Mouse (Mus musculus): ENCODE data around the gene Asap2. TPM values are rescaled to one million over a fixed set of nuclear protein-coding genes. Genes with fewer than 3 reads are reported as not detected.

Asap2 gene
- polyA plus RNA-seq, 1 experiment from 2014 or later, result 18.7 TPM

DNA sequence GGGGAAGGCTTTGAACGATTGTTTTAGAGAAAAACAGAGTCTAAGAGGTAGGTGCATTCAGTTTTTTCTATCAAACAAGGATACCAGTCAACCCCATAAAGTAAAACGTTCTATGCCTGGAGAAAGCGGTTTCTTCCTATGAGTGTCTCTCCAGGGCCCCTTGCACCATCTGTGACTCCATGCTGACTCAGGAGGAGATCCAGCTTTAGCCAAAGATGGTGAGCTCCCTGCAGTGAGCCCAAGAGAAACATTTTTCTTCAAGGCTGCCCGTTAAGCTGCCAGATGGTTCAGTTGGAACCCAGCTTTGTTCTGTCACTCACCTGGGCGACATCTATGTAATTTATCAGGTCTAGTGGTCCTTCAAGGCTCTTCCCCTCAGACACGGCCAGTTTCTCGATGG, 284.2 kb downstream of the Asap2 start:
- no peak for DNase-seq (ENCODE audit: low spot score)
- H3K27ac ChIP-seq, result no peak overlapping the region
- H3K4me3 ChIP-seq, result no peak overlapping the region
- H3K9me3 ChIP-seq (replicated peaks), result no peaks in the 10 kb centered on the region
- peaks cover 56% of the 10 kb centered on the region for H3K36me3 ChIP-seq
- H3K27me3 ChIP-seq (ENCODE audit: low read depth, poor library complexity, severe bottlenecking), result no peaks in the 10 kb centered on the region
- H3K4me1 ChIP-seq, result no peaks in the 10 kb centered on the region
- 87% methylated on average over 7 of the region's 7 CpGs for WGBS

GRCm38 (mm10) chr12:21277352-21277864, 287.1 kb downstream of the Asap2 start:
- Histone ChIP-seq H3K27me3 (ENCODE audit: low read depth, poor library complexity, severe bottlenecking) (no peaks in the 10 kb centered on the region), H3K9me3 (replicated peaks) (no peaks in the 10 kb centered on the region), H3K36me3 (peaks cover 26% of the 10 kb centered on the region), H3K27ac (no peak overlapping the region), H3K4me1 (no peaks in the 10 kb centered on the region), H3K4me3 (no peak overlapping the region)
- no peak for DNase-seq (ENCODE audit: low spot score)
- WGBS, result 79% methylated on average over 1 of the region's 1 CpGs

- 56% methylated on average over 11 of the region's 11 CpGs for WGBS
- peak within 1 kb of the TSS; percentile 93 for H3K27ac ChIP-seq
- peaks cover 18% of the 10 kb centered on the region for H3K4me1 ChIP-seq
- no peaks in the 10 kb centered on the region for H3K27me3 ChIP-seq (ENCODE audit: low read depth, poor library complexity, severe bottlenecking)
- peak within 1 kb of the TSS; percentile 86 for H3K4me3 ChIP-seq
- no peaks in the 10 kb centered on the region for H3K9me3 ChIP-seq (replicated peaks)
- H3K36me3 ChIP-seq, result peaks cover 18% of the 10 kb centered on the region
- DNase-seq (ENCODE audit: low spot score), result no peak
These were observed 294.6 kb downstream of the Asap2 start, which contains the start of gene Cpsf3 for GRCm38 (mm10) chr12:21284761-21285441. Cpsf3 (plus strand) TSS chr12:21285391.

DNA sequence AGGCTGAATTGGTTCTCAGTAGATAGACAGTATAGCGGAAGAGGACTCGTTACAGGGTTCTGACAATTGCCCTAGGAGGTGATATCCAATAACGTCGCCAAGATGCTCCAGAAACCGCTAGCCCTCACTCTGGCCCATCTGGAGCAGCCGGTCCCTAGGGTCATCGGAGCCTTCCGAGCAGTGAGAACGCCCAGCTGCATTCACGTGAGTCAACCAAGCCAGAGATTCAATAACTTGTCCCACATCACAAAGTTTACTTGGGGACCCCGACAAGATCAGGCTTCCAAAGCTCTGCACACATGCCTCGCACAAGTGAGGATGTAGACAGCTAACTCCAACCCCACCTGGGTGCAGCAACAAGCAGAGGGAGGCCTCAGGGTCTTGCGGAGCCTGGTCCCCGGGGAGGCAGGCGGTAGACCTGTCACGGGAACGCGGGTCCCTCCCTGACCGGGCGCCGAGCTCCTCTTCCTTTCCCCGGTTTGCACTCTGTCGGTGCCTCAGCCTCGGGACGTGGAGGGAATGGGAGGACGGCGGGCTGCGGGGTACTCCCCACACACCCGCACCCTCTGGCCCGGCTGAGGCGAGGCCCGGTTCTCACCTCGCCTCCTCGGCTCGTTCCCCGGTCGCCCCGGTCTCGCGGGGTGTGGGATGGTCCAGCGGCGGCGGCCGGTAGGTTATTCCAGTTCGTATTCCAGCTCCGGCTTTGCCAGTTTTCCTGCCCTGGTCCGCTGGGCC, 295.4 kb downstream of the Asap2 start:
- Histone ChIP-seq H3K4me3 (peak overlapping the region; percentile 86), H3K4me1 (peaks cover 18% of the 10 kb centered on the region), H3K27ac (peak overlapping the region; percentile 93), H3K36me3 (peaks cover 25% of the 10 kb centered on the region), H3K9me3 (replicated peaks) (no peaks in the 10 kb centered on the region), H3K27me3 (ENCODE audit: low read depth, poor library complexity, severe bottlenecking) (no peaks in the 10 kb centered on the region)
- no peak for DNase-seq (ENCODE audit: low spot score)
- WGBS, result under 1% methylated on average over 39 of the region's 47 CpGs

GRCm38 (mm10) chr12:21286243-21286622, 296.0 kb downstream of the Asap2 start, which contains the start of gene Itgb1bp1:
Itgb1bp1 (minus strand) TSS chr12:21286284.
- under 1% methylated on average over 28 of the region's 28 CpGs for WGBS
- peak within 1 kb of the TSS; percentile 93 for H3K27ac ChIP-seq
- H3K9me3 ChIP-seq (replicated peaks), result no peaks in the 10 kb centered on the region
- peak within 1 kb of the TSS; percentile 86 for H3K4me3 ChIP-seq
- H3K36me3 ChIP-seq, result peaks cover 31% of the 10 kb centered on the region
- H3K27me3 ChIP-seq (ENCODE audit: low read depth, poor library complexity, severe bottlenecking), result no peaks in the 10 kb centered on the region
- peak; percentile 98 for DNase-seq (ENCODE audit: low spot score)
- peaks cover 18% of the 10 kb centered on the region for H3K4me1 ChIP-seq

DNA sequence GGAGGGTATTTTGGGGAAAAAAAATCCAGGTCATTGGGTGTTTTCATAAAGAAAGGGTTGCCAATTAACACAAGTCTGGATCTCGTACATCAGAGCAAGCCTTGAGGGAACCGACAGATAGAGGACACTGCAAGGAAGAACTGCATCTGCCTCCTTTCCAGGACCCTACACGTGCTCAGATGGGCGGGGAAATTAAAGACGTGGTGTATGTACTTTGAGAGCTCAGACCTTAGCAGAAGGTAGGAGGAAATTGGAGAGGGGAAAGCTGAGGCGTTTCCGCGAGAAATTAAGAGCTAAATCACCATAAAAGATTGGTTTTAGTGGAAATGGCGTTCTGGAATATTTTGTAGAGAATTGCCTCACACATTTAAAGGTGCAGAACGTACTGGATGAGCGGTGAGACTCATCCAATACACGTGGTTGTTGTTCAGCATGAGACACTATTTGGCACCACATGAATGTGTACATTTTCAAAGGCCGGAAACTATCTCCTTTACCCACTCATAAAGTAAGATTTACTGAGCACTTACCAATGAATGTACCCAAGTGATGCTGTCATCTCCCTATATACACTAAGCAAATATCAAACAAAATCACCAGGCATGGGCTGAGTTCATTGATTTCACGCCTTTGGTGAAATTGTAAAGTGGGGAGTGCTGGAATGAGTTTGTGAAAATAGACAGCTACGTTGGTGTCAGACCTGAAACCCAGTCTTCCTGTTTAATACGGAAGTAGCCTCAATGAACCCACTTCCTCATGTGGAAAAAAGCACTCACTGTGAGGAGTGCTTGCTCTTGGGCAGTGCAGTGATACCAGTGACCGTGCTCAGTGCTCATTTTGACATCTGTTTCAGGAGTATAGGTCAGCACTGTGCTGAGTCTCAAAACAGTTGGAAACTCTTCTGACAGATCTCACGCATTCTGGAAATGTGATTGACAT, 296.7 kb downstream of the Asap2 start:
- WGBS, result 40% methylated on average over 18 of the region's 18 CpGs
- peak; percentile 34 for DNase-seq (ENCODE audit: low spot score)
- no peaks in the 10 kb centered on the region for H3K9me3 ChIP-seq (replicated peaks)
- H3K27me3 ChIP-seq (ENCODE audit: low read depth, poor library complexity, severe bottlenecking), result no peaks in the 10 kb centered on the region
- H3K4me3 ChIP-seq, result peak overlapping the region; percentile 86
- peak overlapping the region; percentile 93 for H3K27ac ChIP-seq
- H3K4me1 ChIP-seq, result peaks cover 18% of the 10 kb centered on the region
- peaks cover 39% of the 10 kb centered on the region for H3K36me3 ChIP-seq

DNA sequence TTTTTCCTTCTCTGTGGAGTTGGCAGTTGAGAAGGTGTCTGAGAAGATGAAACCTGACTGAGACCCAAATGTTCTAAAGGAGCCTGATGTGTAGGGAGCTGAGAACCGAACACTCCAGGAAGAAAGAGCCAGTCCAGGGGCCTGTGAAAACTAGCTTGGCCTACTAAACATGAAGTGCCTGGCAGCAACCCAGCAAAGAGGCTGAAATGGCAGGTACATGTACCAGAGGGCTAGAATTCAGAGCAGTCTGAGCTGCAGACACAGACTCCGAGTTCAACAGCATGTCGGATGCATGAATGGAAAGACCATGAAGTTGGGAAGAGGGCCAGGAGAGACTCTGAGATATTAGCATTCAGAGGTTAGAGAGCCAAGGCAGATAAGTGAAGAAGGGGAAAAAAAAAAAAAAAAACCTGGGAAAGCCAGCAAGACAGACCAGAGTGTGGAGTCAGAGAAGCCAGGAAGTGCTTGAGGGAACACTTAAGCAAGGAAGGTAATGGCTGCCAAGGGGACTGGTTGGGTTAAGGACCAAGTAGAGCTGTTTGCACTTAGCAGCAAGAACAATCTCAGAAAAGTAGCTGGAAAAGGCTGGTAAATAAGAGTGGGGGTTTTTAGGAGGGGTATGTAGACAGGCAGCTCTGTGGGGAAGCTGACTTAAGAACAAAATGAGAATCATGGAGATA, 298.6 kb downstream of the Asap2 start:
- Histone ChIP-seq H3K27ac (no peak overlapping the region), H3K27me3 (ENCODE audit: low read depth, poor library complexity, severe bottlenecking) (no peaks in the 10 kb centered on the region), H3K9me3 (replicated peaks) (no peaks in the 10 kb centered on the region), H3K36me3 (peaks cover 57% of the 10 kb centered on the region), H3K4me3 (no peak overlapping the region), H3K4me1 (peaks cover 18% of the 10 kb centered on the region)
- WGBS, result 97% methylated on average over 3 of the region's 3 CpGs
- DNase-seq (ENCODE audit: low spot score), result no peak

- no peaks in the 10 kb centered on the region for H3K9me3 ChIP-seq (replicated peaks)
- H3K27ac ChIP-seq, result no peak overlapping the region
- no peak for DNase-seq (ENCODE audit: low spot score)
- peaks cover 18% of the 10 kb centered on the region for H3K4me1 ChIP-seq
- WGBS, result 85% methylated on average over 6 of the region's 6 CpGs
- peaks cover 65% of the 10 kb centered on the region for H3K36me3 ChIP-seq
- H3K4me3 ChIP-seq, result no peak overlapping the region
- no peaks in the 10 kb centered on the region for H3K27me3 ChIP-seq (ENCODE audit: low read depth, poor library complexity, severe bottlenecking)
These were observed 299.4 kb downstream of the Asap2 start for GRCm38 (mm10) chr12:21289651-21290050.

- no peak for DNase-seq (ENCODE audit: low spot score)
- Histone ChIP-seq H3K36me3 (peaks cover 97% of the 10 kb centered on the region), H3K4me3 (no peak overlapping the region), H3K27me3 (ENCODE audit: low read depth, poor library complexity, severe bottlenecking) (no peaks in the 10 kb centered on the region), H3K4me1 (no peaks in the 10 kb centered on the region), H3K9me3 (replicated peaks) (no peaks in the 10 kb centered on the region), H3K27ac (no peak overlapping the region)
- 96% methylated on average over 11 of the region's 11 CpGs for WGBS
These were observed 308.6 kb downstream of the Asap2 start for GRCm38 (mm10) chr12:21298856-21299255.

- peaks cover 97% of the 10 kb centered on the region for H3K36me3 ChIP-seq
- no peak overlapping the region for H3K27ac ChIP-seq
- no peaks in the 10 kb centered on the region for H3K9me3 ChIP-seq (replicated peaks)
- no peak for DNase-seq (ENCODE audit: low spot score)
- H3K4me1 ChIP-seq, result no peaks in the 10 kb centered on the region
- H3K27me3 ChIP-seq (ENCODE audit: low read depth, poor library complexity, severe bottlenecking), result no peaks in the 10 kb centered on the region
- H3K4me3 ChIP-seq, result no peak overlapping the region
- 89% methylated on average over 7 of the region's 7 CpGs for WGBS
These were observed 311.1 kb downstream of the Asap2 start for GRCm38 (mm10) chr12:21301324-21301723.

DNA sequence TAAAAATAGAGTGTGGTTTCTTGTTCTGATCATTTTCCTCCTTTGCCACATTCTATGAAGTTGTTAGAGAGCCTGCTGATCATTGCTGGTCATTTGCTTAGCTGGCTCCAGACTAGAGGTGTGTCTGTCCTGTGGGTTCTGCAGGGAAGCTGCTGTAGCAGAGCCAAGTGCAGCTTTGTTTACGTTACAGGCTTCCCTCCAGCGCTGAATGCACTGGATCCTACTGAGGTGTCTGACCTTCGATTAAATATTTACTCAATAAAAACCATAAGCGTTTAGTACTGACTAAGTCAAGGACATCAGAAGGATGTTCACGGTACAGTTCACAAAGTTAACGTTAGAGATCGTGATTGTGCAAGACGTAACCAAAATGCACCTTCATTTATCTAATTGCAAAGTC, 311.7 kb downstream of the Asap2 start:
- DNase-seq (ENCODE audit: low spot score), result no peak
- no peak overlapping the region for H3K4me3 ChIP-seq
- no peak overlapping the region for H3K27ac ChIP-seq
- WGBS, result 92% methylated on average over 8 of the region's 8 CpGs
- no peaks in the 10 kb centered on the region for H3K27me3 ChIP-seq (ENCODE audit: low read depth, poor library complexity, severe bottlenecking)
- peaks cover 97% of the 10 kb centered on the region for H3K36me3 ChIP-seq
- no peaks in the 10 kb centered on the region for H3K4me1 ChIP-seq
- no peaks in the 10 kb centered on the region for H3K9me3 ChIP-seq (replicated peaks)

DNA sequence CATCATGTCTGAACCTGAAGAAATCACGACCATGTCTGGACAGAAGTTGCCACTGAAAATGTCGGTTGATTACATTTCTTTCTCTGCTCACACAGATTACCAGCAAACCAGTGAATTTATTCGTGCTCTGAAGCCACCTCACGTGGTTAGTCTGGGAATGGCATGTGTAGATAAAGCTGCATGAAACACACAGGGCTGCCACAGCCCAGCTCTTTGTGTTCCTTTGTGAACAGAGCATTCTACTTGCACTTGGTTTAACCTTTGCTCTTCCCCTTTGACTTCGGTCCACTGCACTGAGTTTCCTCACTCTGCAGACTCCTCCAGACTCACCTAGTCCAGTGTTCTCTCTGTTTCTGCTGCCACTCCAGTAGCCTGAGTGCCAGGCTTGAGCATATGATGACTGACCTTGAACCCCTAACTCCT, 312.1 kb downstream of the Asap2 start:
- H3K36me3 ChIP-seq, result peaks cover 96% of the 10 kb centered on the region
- H3K27me3 ChIP-seq (ENCODE audit: low read depth, poor library complexity, severe bottlenecking), result no peaks in the 10 kb centered on the region
- no peak overlapping the region for H3K27ac ChIP-seq
- H3K9me3 ChIP-seq (replicated peaks), result no peaks in the 10 kb centered on the region
- H3K4me3 ChIP-seq, result no peak overlapping the region
- 89% methylated on average over 5 of the region's 5 CpGs for WGBS
- no peaks in the 10 kb centered on the region for H3K4me1 ChIP-seq
- no peak for DNase-seq (ENCODE audit: low spot score)
